Mouse (Mus musculus) embryo, embryonic 10 days (tissue): Measurements from ENCODE around the gene Fbxl17.

Experiments
- DNase-seq: peaks from one replicate; pipeline ENCODE4 v3.0.0-alpha.2; 2015; ENCODE audit warnings: low spot score

Fbxl17 gene

DNA sequence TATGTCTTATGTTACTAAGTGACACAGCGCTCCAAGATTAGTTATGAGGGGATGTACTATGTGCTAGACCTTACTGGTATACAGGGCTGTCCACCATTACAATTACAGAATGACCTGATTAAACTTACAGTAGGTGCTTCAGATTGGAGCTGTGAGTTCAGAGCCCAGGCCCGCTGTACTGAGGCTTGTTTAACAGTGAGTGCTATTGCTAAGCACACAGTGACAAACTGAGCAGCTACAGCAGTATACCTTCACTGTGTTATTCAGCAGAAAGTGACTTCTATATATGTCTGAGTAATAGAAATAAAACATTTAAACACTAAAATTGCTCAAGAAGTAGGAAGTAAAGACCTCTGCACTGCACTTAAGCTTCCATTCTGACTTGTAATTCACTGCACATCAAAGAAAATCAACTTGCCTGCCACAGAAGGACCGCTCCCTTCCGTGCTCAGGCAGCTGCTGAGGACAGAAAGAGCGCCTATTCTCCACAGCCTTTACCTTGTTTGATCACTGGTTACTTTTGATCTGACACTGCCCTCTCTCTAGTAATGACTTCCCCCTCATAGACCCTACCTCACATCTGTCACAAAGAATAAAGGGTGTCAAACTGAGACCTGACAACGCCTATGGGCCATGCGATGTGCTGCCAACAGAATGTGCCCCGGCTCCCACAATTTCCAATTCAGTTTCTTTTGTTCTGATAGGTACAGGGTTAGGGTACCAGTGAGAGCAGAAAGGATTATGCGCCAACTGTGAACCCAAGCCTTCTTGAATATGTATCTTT lies 39.9 kb downstream of the Fbxl17 start:
- DNase-seq: no peak

DNA sequence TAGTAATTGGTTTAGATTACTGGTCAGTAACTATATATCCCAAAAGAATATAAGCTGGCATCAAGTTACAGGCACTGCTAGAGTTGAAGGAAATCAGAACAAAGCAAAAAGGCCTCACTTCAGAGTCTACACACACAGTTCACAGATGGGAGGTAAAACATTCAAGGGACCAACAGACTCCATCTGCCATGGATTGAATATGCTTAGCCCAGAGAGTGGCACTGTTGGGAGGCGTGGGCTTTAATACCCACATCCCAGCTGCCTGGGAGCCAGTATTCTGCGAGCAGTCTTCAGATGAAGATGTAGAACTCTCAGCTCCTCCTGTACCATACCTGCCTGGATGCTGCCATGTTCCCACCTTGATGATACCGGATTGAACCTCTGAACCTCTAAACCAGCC lies 41.8 kb downstream of the Fbxl17 start:
- DNase-seq: no peak

DNA sequence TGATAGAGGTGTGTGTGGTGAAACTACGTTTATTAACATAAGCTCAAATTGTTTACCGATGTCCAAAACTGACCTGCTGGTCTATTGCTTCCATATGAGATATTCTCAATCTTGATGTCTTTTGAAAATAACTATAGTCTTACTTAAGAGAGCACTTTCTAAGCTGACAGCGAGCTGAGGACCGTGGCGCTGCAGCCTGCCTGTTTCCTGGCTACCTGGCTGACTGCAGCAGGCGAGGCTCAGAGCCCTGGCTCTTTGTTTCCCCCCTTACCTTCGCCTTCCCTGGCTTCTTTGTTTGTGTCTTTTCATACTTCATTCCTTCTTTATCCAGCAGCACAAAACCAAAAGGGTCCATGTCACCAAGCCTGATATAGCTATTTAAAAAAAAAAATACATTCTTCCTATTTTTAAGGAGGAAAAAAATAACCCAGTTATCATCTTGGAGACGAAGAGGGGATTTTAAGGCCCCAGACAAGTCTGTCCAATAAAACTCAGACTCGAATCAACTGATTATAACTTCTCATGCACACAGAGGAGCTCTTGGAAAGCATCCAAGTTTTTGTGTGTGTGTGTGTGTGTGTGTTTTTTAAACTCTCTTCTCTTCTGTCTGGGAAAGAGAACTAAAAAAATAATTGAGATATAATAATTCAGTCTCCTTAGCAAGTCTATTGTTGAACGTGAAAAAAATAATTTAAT lies 48.4 kb downstream of the Fbxl17 start:
- no peak for DNase-seq

DNA sequence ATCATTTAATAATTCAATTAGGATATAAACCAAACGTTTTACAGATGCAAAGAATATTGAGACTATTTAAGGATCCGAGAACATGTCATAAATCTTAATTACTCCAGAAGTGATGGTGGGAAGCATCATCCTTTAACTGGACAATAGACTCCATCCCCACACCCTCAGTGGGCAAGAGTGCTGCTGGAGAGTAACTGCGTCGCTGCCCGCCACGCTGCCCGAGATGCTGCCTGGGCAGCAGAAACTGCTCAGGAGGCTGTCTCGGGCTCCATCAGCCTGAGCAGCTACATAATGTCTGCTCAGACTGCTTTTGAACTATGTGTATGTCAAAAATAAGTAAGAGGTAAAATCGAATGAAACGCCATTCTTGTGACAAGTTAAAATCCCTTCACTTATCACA lies 52.1 kb downstream of the Fbxl17 start:
- no peak for DNase-seq

DNA sequence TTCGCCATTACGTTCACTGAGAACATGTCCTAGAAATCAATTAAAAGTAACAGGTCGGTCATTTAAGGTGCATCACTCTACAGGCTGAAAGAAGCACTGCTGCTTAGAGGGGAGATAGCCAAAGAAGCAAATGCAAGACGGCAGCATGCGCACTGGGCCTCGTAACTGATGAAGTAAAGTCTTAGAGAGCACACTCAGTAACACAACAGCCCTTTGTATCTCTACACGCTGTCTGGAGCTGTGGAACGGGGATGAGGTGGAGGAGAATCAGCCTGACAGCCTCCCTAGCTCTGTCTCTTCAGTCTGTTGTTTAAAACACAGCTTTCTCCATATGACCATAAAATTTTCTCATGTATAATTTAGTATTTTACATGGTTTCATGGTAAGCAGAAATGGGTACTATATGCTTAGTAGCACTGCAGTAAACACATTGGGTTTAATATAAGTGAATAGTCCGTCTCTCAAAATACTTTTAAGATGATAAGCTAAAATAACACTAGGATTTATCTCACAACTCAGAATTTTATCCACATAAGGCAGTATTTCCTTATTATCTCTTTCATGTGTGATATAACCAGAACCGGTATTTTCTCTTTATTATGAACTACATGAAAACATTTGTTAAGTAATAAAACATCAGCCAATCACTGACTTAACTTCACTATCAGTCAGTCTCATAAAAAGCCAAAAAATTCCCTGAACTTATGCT lies 52.7 kb downstream of the Fbxl17 start:
- DNase-seq: no peak

DNA sequence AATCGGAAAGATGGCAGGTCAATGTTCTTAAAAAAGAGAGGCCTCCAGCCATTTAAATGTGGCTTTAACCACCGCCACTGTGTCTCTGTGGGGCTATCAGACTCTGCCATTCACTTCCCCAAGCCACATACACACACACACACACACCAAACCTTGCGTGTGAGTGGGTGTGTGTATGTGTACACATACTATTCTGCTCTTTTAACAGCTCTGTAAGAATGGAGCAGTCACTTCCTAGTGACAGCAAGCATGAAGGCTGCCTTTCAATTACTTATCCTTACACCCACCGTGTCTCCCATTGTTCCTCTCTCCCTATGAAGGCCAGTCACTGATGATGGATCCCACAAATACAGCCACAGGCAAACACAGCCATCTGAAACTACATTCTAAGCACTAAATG lies 54.6 kb downstream of the Fbxl17 start:
- DNase-seq: no peak

DNA sequence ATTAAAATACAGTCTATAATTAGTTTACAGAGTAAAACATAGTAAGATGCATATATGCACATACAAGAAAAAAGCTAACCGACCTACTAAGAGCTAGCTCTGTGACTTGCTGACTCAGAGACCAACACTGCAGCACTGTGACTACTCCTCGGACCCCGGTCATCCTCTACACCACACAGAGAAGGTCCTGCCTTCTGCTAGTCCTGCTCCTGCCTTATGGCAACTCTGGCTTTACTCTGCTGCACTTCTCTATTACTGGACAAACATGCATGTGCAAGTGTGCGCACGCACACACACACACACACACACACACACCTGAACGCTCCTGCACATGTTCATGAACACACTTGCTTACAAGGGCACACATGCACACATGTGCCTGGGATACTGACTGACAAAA lies 62.4 kb downstream of the Fbxl17 start:
- DNase-seq: no peak

DNA sequence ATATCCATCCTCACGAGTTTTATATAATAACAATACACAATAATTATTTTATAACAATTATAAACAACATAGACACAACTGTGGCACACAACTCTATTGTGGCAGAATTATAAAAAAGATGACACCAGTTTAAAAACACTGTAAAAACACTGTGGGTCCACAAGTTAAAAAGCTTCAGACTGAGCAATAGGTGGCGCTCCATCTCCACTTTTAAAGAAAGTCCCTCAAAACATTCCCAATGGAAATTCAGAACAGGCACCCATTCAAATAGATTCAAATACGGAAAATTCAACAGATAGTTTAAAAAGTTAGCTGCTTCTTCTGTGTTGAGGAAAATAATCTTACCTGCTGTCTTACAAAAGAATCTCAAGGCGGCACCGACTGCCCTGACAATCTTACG lies 65.7 kb downstream of the Fbxl17 start:
- DNase-seq: peak; percentile 57

DNA sequence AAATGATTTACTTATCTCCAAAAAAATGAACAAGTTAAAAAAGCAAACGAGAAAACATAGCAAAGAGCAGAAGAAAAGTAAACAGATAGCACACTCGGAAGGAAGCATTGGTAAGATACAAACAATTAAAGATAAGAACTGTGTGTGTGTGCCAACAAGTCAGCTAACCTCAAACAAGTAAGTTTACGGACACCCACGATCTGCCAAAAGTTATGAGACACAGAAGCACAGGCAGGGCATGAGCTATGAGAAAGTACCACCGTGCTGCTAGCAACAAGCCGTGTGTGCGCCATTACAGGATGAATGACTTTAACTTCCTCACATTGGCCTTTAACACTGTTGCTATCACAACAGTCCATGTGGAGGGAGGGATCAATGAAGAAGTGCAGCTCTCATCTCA lies 68.2 kb downstream of the Fbxl17 start:
- no peak for DNase-seq

DNA sequence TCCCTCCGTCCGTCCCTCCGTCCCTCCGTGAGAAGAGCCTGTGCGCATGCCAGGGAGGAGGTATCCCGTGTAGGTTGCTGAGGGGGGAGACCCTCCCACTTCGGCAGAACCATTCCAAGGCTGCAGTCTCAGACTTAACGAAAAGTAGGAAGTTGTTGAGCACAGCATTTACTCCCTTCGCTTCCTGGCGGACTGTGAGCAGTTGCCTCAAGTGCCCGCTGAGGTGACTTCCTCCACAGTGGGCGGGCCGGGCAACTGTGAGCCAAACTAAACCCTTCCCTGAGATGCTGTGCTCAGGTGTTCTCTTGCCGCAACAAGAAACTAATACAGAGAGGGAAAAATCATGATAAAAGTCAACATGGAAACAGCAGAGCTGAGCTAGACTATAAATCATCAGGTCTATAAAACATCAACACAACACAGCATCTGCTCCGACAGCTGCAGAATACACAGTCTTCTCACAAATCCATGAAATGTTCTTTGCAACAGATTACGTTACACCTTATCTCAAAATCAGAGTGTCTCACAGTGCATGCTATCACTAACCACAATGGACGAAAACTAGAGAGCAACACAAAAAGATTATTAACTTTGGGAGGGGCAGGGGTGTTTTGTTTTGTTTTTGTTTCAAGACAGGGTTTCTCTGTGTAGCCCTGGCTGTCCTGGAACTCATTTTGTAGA lies 69.3 kb downstream of the Fbxl17 start:
- DNase-seq: no peak

DNA sequence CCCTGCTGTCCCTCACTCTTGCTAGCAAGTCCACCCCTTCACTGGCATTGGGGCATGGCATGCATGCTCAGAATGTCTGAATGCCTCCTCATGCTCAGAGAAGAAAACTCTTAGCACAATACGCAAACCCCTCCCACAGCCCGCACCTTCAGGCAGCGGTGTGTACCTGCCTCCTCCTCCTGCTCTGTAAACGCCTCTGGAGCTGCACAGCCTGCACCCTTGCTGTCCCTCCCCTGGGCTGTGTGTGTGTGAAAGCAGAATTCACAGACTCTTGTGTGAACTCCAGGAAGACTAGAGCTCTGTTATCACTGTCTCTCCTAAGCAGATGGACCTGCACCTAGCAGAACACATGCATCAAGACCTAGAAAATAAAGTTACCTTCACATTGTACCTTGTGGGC lies 76.0 kb downstream of the Fbxl17 start:
- DNase-seq: no peak

DNA sequence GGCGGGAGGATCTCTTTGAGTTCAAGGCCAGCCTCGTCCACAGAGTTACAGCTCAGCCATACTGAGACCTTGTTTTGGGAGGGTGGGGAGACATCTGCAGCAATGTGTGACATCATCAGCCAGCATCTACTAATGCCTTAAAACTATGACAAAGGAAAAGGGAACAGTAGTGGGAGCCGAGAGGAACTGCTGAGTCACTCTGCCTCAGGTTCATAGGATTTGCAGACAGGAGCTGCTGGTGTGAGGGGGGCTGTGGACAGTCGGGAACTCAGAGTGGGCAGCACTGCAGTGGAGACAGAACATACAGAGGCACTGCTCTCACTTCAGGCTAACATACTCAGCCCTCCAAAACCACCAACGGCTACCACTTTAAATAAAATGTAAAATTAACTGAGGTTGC lies 77.1 kb downstream of the Fbxl17 start:
- no peak for DNase-seq

DNA sequence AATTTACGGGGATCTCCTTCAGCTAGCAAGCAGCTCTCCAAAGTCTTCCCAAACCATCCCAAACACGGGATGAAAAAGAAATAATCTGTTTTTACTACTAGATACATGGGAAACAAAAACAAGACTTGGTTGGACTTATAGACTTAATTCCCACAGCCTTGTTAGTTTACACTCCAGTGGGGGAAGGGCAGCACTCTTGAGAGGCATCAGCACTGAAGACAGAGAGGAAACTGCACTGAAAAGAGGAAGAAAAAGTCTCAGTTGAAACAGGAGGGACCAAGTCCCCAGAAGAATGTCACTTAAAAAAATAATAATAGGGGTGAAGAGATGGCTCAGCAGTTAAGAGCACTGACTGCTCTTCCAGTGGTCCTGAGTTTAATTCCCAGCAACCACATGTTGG lies 78.0 kb downstream of the Fbxl17 start:
- DNase-seq: no peak

DNA sequence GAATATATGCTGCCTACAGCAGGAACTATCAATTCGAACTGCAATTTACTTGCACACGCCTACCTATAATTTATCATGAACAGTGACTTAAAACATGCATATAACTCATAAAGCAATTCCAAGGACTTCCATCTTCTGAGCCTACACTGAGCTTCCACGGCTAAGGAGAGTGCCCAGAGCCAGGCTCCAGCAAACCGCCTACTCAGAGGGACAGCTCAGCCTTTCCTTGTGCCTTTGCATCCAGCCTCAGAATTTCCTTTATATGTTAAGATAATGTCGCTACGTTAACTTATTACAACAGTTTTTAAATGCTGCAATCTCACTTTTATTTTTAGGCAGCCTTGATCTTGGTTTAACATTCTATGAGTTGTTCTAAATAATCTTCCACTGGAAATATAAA lies 80.3 kb downstream of the Fbxl17 start:
- no peak for DNase-seq

DNA sequence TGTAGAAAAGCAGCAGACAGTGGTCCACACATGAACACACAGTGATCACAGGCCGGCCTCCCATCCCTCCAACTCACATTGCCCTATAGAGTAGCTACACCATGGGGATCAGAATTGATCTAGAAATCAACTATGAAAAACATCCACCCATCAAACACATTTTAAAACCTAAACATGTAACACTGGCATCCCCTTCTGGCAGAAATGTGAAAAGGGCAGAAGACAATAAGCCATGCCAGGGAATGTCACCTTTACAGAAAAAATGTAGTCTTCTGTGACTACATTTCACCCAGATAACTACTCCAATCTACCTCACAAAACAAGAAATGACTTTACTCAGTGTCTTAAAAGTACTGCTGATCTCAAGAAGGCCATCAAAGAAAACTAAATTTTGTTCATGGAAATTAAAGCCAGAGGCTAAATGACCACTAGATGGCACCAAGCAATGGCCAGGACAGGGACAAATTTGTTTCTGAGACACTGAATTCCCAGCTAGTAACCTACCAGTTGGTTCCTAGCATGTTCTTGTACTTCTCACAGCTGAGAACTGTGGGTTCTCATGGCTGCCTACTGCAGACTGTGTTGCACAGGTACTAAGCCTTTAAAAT lies 85.7 kb downstream of the Fbxl17 start:
- DNase-seq: peak; percentile 49

DNA sequence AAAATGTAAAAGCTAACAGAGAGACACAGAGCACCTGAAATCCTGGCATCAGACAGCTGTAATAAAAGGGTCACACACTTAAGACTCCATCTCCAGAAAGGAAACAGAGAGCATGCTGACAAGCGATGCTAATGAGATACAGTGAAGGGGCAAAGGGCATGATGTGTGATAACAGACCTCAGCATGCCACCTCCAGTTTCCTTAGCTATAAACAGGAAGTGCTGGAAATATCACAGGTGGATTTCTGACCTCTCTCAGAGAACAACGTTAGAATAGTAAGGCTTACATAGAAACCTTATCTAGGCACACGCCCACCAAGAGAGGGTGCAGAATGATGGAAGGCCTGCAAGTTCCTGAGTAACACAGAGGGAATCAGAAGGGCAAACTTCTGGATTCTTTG lies 88.3 kb downstream of the Fbxl17 start:
- no peak for DNase-seq

DNA sequence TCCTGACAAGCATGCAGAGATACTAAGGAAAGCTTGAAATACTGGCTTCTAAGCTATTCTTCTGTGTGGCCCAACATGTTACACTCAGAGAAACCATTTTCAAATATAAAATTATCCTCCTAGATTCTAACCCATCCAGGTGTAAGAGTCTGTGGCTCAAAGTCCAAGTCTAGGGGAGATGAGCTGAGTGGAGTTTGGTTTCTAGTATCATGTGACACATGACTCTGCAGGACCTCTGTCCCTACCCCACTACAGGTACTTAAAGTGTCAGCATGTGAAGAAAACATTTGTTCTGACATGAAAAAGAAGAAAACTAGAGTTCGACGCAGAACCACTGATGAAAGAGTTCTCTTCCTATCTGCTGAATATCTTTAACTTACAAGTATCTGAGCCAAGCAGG lies 89.7 kb downstream of the Fbxl17 start:
- no peak for DNase-seq

DNA sequence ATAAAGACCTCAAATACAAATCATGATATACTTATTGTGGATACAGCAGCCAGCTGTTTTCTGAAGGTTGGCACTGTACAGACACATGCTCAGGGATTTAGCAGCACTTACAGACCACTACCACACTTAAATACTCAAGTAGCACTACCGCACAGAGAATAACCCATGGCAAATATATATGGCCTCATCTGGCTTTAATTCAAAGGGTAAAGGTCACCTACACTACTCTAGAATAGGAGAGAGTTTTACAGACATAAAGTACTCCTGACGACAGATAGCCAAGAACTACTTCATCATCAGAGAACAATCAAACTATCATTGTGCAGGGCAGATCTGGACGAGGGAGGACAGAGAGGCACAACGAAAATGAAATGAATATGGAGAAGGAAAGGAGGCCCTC lies 93.9 kb downstream of the Fbxl17 start:
- no peak for DNase-seq

DNA sequence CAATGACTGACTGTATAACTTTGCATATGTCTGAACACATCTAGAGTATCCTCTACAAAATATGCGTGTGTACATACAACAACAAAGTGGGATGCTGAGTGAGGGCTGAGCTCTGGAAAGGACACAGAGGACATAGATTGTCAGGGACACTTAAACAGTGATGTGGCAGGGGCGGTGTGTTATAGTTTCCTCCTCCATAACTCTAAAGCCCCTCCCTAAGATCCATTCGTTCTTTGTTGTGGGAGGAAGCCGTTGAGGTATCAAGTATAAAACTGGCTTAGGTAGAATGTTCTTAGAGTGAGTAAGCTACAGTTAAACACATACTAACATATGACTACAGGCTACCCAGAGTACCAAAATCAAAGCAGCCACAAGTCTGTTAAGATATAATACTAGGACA lies 94.3 kb downstream of the Fbxl17 start:
- no peak for DNase-seq

DNA sequence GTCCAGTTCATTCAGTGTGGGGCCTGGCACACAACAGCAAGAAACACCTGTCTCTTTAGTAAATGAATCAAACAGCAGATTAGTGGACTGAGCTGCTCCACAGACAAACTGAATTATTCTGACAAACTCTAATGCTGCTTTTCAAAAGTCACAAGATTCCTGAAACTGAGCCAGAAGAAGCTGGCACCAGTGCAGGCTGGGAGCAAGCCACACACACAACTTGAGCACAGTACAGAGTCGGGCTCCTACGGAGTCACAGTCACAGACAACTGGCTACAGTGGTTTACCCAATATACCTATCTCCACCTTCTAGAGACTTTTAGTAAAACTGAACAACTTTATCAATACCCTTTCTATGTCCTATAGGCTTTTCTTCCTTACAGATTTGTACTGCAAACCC lies 94.8 kb downstream of the Fbxl17 start:
- DNase-seq: no peak

DNA sequence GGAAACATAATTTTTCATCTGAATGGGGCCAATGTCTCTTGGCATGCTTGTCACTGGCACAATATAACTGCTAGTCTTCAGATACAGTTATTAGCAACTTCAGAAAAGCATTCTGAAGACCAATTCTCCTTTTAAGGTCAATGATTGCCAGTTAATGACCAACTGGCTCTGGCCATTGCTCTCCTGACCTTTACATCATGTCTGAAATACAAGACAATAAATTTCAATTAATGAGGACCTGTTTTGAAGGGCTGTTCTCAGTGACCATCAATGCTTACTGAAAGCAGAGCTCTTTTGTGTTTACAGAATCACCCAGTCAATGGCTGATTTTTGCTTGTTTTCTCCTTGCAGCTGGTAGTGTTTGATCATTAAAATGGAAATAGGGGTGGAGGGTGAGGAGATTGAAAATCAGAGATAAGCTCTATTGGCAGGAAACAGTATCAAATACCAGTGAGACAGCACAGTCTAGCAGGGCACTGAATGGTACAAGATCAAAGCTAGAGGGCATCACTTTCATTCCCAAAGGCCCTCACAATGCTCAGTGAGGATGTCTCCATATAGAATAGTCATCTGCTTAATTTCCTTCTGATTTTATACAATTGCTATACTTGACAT lies 95.9 kb downstream of the Fbxl17 start:
- no peak for DNase-seq
